Mouse (Mus musculus) olfactory bulb, adult 2 months (tissue): Measurements from ENCODE around the gene Mast1.

ENCODE experiments used
- CTCF ChIP-seq: fragments of 200-500 bp; IDR thresholded peaks from 2 replicates; pipeline ENCODE4 v1.5.1; 2012; ENCODE audit warnings: low read depth, mild to moderate bottlenecking, low read length, moderate library complexity; ENCODE audit not compliant: insufficient read depth
- POLR2A ChIP-seq: fragments of 200-500 bp; IDR thresholded peaks from 2 replicates; pipeline ENCODE4 v1.6.1; 2012; ENCODE audit warnings: mild to moderate bottlenecking, low read depth, low read length, moderate library complexity; ENCODE audit not compliant: insufficient read depth

GRCm38 (mm10) chr8:84895963-84896362 is 41.2 kb downstream of the Mast1 start:
- TF ChIP-seq CTCF (no peak), POLR2A (no peak)
